Mouse (Mus musculus): ENCODE measurements around the gene Actg1.
"Not testable (repeated sequence)": the region's sequence is repeated elsewhere in the genome, so short reads cannot be mapped to it uniquely, and the experiment has no call there.

Gene Actg1

DNA sequence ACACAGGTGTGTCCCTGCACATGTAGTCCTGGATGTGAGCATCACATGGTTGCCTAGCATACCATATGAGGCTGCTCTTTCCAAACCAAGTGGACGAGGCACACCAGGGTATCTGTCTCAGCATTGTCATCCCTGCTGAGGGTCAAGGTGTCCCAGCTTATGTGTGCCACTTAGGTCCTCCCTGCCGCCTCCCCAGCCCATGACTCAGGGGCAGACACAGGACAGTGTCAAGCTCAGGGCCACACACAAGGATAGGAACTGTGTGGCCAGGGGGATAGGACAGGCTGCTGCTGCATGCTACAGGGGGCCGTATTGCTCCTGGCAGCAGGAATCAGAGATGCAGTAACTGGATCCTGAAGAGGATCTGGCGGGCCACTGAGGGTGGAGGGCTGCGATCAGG, 12.4 kb upstream of the Actg1 start:
- no peak for DNase-seq (ENCODE audit: low spot score)

DNA sequence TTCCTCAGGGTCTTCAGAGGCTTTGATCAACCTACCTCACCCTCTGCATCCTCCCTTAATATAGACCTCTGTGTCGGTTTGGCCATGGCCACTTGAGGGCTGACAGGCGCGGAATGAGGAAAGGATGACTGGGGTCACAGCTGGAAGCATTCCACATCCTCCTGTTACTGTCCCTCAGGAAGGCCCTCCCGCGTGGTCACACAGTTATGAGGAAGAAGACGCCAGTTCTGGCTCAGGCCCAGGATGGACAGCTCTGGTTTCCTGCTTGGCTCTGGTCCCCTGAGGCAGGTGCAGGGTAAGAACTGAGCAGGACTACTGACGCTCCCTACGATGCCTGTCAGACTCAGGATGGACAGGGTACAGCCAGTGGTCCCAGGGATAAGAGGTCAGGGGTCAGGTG, 11.7 kb upstream of the Actg1 start:
- DNase-seq (ENCODE audit: low spot score) = peak; percentile 49

DNA sequence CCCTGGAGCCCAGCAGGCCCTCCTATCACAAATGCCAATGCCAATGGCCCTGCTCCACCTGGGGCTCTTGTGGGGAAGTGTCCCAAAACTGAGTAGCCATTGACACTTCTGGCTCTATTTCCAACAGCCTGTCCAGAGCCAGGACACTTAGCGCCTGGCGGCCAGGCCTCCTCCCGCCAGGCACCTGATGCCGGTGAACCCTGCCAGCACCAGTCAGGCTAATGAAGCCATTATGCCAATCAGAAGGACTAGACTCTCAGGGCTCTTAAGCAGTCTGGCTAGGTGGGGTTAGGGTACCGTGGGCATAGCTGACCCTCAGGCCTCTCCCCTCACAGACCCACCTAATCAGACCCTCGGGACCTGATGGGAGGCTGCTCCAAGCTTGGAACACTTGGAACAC, 11.0 kb upstream of the Actg1 start:
- no peak for DNase-seq (ENCODE audit: low spot score)

DNA sequence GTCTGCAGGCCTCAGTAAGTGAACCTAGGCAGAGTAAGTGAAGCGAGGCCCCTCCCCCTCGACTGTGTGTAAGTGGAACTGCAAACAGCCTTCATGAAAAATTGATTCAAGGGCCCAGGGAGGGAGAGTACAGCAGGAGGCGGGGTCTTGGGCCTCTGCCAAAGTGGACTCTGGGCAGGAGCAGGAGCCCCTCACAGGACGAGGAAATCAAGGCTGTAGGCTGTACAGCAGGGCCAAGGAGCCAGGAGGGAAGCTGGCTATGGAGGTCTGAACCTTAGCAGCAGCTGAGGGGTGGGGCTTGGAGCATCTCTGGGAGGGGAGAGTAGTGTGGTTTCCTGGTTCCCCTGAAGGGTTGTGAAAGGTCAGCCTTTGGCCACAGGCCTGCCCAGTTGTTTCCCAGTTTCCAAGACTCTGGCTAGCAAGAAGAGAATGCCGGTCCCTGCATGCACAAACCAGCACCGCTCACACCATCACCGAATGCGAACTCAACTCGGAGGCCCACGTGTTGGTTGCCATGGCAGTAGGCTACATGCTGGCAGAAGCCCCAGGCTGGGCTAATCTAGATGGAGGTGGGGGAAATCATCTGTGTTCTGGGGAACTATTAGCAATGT, 9.6 kb upstream of the Actg1 start:
- DNase-seq (ENCODE audit: low spot score) = peak; percentile 50

DNA sequence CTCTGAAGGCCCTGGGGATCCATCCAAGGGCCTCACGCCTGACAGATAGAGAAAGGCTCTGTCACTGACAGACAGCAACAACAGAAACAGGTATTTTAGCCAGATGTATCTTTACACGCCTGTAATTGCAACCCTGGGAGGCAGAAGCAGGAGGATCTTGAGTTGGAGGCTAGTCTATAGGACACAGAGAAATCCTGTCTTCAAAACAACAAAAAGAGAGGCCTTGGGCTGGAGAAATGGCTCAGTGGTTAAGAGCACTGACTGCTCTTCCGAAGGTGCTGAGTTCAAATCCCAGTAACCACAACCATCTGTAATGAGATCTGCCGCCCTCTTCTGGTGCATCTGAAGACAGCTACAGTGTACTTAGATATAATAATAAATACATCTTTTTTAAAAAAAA, 8.6 kb upstream of the Actg1 start:
- no peak for DNase-seq (ENCODE audit: low spot score)

DNA sequence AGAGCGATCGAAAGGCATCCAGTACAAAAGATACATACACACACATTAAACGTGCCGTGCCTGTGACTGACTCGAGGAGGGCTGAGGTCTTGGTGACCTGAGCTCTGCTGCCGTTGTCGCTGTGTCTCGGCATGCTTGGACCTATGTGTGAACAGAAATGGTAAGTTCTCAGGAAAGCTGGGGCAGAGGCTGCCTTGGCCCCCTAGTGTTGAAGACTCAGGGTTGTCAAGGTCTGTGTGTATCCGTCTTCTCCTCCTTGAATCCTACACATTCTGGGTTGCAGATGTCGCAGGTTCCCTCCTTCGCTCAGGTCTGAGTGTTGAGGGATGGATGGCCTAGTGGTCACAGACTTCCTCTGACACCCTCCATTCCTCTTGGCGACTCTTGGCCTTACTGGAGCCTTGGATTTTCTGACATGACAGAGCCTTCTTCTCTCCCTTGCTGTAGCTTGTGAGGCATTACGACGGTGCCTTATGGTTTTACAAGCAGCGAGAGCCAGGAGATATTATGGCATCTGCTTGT, 8.0 kb upstream of the Actg1 start:
- DNase-seq (ENCODE audit: low spot score) = no peak

DNA sequence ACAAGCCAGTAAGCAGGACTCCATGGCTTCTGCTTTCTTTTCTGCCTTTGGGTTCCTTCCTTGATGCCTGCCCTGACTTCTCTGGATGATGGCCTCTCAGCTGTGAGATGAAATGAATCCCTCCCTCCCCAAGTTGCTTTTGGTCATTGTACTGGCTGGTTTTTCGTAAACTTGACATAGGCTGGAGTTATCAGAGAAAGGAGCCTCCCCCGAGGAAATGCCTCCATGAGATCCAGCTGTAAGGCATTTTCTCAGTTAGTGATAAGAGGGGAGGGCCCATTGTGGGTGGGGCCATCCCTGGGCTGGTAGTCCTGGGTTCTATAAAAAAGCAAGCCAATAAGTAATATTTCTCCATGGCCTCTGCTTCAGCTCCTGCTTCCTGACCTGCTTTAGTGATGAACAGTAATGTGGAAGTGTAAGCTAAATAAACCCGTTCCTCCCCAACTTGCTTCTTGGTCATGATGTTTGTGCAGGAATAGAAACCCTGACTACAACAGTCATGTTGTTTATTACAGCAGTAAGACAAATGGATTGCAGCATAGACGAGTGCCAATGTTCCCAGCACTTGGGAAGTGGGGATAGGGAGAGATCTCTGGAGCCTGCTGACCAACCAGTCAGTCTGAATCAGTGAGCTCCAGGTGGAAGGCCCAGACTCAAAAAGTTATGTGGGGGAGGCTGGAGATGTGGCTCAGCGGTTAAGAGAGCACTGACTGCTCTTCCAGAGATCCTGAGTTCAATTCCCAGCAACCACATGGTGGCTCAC, 7.1 kb upstream of the Actg1 start:
- DNase-seq (ENCODE audit: low spot score) = no peak

DNA sequence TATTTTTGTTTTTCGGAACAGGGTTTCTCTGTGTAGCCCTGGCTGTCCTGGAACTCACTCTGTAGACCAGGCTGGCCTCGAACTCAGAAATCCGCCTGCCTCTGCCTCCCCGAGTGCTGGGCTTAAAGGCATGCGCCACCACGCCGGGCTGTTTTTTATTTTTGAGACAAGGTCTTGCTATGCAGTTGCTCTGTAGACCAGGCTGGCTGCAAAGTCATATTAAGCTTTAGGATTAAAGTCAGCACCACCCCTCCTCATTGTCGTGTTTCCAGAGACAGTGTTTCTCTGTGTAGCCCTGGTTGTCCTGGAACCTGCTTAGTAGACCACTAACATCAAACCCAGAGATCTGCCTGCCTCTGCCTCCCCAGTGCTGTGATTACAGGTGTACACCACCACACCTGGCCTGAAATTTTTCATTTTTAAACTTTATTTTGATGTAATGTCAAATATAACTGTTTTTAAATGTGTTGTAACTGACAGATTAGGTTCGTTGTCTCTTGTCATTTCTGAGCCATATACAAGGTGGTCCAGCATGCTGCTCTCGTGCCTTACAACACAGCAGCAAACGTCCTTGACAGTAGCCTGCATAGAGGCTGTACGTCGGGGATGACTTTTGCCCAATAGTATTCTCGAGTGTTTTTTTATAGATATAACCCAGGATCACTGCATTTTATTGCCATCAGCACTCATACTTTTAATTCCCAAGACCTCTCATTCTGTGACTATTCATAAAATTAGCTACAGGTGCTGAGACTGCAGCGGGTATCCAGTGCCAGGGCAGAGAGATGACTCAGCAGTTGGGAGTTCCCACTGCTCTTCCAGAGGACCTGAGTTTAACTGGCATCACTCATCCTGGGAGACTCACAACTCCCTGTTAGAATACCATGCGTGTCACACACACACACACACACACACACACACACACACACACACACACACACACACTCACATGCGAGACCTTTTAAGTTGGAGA, 6.2 kb upstream of the Actg1 start:
- DNase-seq (ENCODE audit: low spot score) = no peak

DNA sequence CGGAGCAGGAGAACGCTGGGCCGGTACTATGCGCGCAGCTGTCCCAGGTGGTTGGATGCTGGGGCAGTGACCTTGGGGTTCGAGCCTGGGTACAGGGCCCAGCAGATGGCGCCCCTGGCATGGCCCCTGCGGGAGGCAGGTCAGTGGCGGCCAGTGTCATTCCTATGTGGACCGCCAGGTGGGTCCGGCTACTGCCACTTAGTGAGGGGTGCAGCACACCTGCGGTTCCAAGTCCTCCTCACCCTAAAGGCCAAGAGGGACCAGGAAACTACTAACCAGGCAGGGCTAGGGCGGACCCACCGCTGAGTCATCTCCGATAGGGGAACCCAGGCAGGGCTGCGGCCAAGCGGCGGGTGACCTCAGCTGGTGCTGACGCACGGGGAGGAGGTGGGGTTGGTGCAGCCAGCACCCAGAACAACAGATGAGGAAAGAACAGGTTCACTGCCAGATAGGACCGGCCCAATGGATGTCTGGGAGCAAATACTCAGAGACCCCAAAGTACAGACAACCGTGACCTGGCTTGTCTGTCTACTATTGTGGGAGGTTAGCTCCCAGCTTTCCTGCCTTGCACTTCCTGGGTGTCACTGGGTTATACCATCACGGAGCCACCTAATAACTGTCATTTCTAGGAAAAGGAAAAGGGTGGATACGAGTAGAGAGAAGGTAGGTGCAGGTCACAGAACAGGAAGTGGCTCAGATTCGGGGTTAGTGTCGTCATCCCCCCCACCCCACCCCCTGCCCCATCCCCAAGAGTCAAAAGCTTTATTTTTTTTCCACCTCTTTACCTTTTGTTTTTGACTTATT, 5.4 kb upstream of the Actg1 start:
- peak; percentile 94 for DNase-seq (ENCODE audit: low spot score)

DNA sequence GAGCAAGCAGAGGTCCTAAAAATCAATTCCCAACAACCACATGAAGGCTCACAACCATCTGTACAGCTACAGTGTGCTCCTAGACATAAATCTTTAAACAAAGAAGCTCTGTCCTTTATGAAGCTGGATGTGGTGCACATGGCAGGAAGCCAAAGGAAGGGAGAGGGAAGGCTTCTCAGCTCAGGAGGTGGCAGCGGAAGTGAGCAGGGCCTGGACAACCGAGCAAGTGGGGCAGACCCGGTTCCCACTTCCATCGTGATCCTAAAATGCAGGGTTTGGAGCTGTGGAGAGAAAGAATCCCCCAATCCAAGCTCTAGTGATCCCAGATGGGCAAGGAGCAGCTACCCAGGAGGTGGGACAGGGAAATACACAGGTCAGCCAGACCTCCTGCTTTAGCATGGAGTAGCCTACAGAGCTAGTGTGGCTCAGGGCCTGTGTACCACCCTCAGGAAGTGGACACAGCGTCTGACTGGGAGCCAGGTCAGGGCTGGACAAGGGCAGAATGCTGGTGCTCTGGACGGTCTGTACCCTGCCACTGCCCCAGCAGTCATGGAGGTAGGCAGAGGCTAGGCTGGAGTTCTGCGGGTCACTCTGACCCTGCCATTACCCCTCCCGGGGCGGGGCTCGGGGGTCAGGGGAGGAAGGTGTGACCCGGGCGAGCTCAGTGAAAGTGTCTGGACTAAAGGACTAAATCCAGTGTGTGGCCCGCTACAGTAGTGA, 4.4 kb upstream of the Actg1 start:
- peak; percentile 34 for DNase-seq (ENCODE audit: low spot score)

DNA sequence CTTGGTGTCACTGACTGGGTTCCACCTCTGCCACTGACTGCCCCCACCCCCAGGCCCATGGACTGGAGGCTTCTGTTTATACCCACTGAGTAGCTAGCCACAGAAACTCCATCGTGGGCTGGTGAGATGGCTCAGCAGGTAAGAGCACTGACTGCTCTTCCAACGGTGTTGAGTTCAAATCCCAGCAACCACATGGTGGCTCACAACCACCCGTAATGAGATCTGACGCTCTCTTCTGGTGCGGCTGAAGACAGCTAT, 3.7 kb upstream of the Actg1 start:
- DNase-seq (ENCODE audit: low spot score) = not testable (repeated sequence)

DNA sequence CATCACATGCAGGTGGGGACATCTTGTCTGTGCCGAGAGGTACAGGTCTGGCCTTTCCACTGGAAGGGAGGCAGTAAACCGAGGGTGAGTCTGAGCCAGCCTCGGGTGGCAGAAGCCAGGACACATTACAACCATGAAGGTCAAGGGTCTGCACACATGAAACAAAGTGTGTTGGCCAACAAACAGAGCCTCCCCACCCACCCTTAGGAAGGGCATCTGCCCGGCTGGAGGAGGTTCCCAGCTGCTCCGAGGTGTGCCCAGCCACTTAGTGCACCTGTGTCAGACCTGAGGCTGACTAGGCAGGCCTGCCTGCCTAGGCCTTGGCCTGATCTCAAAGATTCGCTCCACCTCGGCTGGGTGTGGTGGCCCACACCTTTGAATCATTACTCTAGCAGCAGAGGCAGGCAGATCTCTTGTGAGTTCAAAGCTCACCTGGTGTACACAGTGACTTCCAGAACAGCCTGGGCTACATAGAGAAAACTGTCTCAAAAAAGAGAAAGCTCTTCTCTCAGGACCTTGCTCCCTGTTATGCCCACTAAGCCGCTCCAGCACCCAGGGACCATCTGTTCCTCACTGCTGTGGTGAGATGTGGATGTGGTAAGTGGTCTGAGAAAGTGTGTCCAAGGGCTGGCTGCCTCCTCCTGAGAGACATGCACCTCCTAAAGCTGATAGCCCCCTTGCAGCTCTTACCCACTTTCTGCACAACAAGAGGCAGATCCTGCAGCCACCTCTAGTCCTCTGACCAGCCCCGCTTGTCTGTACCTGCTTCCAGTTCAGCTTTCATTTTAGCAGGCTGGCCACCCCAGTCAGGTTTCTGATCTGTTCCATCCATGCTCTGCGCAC, 3.1 kb upstream of the Actg1 start:
- peak; percentile 22 for DNase-seq (ENCODE audit: low spot score)

DNA sequence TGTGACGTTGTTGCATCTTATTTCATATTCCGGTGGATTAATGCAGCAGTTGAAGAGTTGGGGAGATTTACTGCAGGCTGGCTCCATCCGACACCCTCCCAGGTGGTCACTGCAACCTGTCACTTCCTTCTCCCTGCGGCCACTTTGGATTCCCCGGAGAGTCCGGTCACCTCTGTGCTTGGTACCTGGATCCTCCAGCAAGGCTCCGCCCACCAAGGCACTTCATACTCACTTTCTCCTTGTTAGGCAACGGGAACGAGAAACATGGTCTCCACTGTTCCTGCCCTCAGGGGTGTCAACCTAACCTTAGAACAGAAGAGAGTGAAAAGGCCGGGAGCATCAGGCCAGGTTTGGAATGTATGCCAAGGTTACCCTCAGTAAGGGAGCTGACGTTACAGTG, 2.4 kb upstream of the Actg1 start:
- DNase-seq (ENCODE audit: low spot score) = peak; percentile 53

DNA sequence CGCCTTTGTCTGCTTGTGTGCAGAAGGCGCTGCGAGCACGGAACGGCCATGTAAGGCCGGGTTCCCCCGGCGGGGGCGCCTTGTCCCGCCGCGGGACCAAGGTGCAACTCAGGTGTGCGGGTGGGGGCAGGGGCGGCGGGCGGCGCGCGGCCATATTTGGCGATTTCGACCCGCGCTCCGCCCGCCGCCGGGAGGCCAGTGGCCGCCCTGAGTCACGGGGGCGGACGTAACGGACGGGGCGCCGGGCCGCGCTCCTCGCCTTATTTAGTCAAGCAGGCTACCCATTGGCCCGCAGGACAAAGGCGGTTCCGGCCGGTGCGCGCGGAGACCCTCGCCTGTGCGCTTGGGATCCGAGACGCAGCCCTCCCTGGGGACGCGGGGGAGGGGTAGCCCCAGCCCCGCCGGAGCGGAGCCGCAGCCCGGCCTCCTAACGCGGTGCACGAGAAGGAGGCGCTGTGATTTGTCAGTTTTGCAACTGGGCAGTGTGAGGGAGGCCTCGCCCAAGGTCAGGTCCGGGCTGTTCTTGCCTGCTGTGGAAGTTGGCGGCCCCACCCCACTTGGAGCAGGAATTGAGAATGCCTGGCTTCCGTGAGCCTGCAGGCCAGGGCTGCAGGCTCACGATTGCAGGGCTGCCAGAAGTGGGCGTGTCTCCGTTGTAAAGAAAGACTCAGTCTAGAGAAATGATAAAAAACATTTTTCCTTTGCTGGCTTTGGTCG, 1.8 kb upstream of the Actg1 start:
- DNase-seq (ENCODE audit: low spot score) = peak; percentile 91

DNA sequence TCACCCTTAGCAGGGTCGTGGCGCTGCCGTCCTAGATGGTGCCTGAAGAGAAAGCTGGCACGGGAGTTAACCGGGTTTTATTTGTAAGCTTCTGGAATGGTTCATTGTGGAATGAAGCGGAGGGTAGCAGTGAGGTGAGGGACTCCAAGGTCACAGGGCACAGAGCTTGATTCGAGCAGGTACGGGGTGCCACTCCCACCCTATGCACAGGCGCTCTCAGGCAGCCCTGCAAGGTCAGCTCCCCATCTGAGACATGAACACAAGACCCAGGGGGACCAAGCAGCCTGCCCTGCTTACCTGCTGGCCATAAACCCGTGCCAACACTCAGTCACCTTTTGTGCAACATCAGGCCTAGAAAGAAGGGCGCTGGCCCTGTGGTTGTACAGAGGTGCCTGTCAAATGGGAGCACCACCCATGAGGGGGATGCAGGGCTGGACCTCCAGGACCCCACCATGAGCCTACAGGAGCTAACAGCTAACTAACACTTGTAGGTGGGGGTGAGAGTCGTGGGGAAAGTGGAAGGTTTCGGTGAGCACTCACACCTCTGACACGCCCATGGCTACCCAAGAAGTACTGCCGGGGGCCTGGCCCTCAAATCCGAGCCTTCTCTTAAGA, 1.1 kb upstream of the Actg1 start:
- DNase-seq (ENCODE audit: low spot score) = peak; percentile 57

DNA sequence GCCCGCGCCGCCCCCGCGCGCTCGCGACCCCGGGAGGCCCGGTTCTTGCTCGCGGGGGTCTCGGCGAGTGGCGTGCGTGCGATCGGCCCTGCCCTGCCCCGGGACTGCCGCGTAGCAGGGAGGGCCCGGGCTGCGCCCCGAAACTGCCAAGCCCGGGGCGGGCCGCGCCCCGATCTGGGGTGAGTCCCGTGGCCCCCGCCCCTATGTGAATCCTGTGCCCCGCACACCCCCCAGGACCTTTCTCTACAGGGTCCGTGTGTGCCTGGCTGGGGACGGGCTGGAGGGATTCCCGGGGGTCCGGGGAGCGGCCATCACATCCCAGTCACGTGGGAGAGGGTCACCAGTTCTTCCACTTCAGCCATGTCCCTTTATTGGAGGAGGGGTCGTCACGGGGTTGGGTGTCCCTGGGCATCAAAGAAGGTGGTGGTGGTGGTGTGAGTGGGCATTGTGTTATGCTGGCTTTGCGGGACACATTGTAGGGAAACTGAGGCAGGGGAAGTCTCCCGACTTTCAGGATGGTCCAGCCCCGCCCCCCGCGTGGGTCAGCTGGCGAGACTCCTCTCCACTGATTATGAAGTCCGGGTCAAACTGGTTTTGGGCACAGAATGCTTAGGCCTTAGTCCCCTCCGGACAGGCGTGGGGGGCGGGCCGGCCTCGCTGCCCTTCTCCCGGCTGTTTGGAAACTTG, 485 bp upstream of the Actg1 start:
- DNase-seq (ENCODE audit: low spot score) = peak; percentile 66

DNA sequence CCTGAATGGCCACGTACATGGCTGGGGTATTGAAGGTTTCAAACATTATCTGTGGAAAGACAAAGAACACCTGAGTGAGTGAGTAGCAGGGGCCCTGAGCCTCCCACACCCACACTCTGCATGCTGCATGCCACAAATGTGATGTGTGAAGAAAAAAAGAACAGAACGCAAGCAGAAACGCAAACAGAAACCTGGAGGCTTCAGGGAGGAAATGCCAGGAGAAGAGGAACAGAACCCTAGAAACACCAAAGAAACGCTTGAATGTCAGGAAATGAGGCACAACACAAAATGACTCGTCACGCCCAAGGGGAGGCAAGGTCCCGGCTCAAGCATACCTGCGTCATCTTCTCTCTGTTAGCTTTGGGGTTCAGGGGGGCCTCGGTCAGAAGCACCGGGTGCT, 1.0 kb downstream of the Actg1 start:
- DNase-seq (ENCODE audit: low spot score) = peak; percentile 11

DNA sequence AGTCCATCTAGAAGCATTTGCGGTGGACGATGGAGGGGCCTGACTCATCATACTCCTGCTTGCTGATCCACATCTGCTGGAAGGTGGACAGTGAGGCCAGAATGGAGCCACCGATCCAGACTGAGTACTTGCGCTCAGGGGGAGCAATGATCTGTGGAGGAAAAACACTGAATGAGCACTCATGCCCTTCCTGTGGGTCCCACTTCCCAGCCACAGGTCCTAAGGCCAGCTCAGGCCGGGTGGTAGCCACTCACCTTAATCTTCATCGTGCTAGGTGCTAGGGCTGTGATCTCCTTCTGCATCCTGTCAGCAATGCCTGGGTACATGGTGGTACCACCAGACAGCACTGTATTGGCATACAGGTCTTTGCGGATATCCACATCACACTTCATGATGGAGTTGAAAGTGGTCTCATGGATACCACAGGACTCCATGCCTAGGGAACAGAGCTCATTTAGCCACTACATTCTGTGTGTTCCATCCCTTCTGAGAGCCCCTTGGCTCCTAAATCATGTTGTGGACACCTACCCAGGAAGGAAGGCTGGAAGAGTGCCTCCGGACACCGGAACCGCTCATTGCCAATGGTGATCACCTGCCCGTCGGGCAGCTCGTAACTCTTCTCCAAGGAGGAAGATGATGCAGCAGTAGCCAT, 1.8 kb downstream of the Actg1 start:
- DNase-seq (ENCODE audit: low spot score) = peak; percentile 3

All from urinary bladder, postnatal 14 days (tissue).